Mouse (Mus musculus): ENCODE data around the gene Spsb1. TPM values are rescaled to one million over a fixed set of nuclear protein-coding genes. Genes with fewer than 3 reads are reported as not detected.

Gene Spsb1
- polyA plus RNA-seq, 1 experiment from 2014 or later = 23.3 TPM

DNA sequence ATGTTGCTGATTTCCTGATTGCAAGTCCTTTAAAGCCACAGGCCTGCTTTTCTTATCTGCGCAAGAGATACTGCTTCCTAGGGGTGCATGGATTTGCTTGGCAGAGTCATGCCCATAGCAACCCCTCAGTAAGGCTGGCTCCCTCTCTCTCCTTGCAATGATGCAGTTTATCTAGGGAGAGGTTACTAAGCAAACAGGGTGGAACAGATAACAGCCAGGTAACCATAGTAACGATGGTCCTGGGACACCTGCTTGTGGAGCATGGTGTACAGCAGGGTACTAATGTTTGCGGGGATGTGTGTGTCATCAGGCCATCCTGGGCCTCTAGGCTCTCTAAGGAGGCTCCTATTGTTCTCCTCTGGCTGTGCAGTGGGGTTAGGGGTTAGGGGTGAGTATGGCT, 97.2 kb downstream of the Spsb1 start:
- DNase-seq (ENCODE audit: low read depth, low spot score) = no peak
- TF ChIP-seq CTCF (IDR thresholded peaks at IDR 0.05) = no peak
- CTCF ChIA-PET = no interaction called here
- POLR2A ChIA-PET = no interaction called here
- in situ Hi-C loops (cut with MboI; ENCODE audit: low pct_unique_long_range_greater_than_20kb) = no loop called here
- H3K27me3 ChIP-seq = no peaks in the 10 kb centered on the region
- ATAC-seq = no peak

- no peak for ATAC-seq
- no peaks in the 10 kb centered on the region for H3K27me3 ChIP-seq
- ChIA-PET CTCF (no interaction called here), POLR2A (interaction anchor here (0.6 to 0.7 kb wide), 3 partner anchors 15 to 59 kb away, joined by 3 to 5 read pairs (median 4); no protein-coding TSS in a partner anchor)
- in situ Hi-C loops (cut with MboI; ENCODE audit: low pct_unique_long_range_greater_than_20kb) = no loop called here
- TF ChIP-seq CTCF (IDR thresholded peaks at IDR 0.05) = no peak
- DNase-seq (ENCODE audit: low read depth, low spot score) = no peak
These were observed 98.7 kb downstream of the Spsb1 start for GRCm38 (mm10) chr4:149855892-149856807.

- ChIA-PET POLR2A (interaction anchor here (0.6 kb wide), 2 partner anchors 14 to 60 kb away, joined by 3 to 5 read pairs; no protein-coding TSS in a partner anchor), CTCF (no interaction called here)
- H3K27me3 ChIP-seq = no peaks in the 10 kb centered on the region
- in situ Hi-C loops (cut with MboI; ENCODE audit: low pct_unique_long_range_greater_than_20kb) = no loop called here
- no peak for TF ChIP-seq CTCF (IDR thresholded peaks at IDR 0.05)
- no peak for DNase-seq (ENCODE audit: low read depth, low spot score)
- ATAC-seq = no peak
These were observed 99.5 kb downstream of the Spsb1 start for GRCm38 (mm10) chr4:149855180-149855891.

DNA sequence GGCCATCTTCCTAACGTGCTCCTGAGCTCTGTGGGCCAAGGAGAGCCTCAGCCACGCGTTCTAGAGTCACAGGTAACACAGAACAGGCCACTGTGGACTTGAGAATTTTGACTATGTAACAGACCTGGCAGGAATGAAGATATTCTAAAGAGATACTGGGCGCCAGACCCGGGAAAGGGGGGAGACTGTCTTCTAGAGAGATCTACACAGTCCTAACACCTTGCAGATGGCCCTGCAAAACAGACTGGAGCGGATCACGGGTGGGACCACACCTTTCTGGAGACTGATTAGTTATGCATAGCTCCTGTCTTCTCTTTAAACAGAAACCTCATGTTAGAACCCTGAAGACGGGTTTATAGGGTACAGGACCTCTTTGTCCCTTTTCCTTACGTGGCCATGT, 100.1 kb downstream of the Spsb1 start:
- no peaks in the 10 kb centered on the region for H3K27me3 ChIP-seq
- ATAC-seq (no peak), DNase-seq (ENCODE audit: low read depth, low spot score) (no peak)
- POLR2A ChIA-PET = interaction anchor here (1.1 kb wide), 1 partner anchor 24 kb away, joined by 3 read pairs; no protein-coding TSS in a partner anchor
- CTCF ChIA-PET = no interaction called here
- TF ChIP-seq CTCF (IDR thresholded peaks at IDR 0.05) = no peak
- in situ Hi-C loops (cut with MboI; ENCODE audit: low pct_unique_long_range_greater_than_20kb) = no loop called here

- CTCF ChIA-PET = no interaction called here
- in situ Hi-C loops (cut with MboI; ENCODE audit: low pct_unique_long_range_greater_than_20kb) = no loop called here
- DNase-seq (ENCODE audit: low read depth, low spot score) = no peak
These were observed 100.5 kb downstream of the Spsb1 start for GRCm38 (mm10) chr4:149854301-149854708.

DNA sequence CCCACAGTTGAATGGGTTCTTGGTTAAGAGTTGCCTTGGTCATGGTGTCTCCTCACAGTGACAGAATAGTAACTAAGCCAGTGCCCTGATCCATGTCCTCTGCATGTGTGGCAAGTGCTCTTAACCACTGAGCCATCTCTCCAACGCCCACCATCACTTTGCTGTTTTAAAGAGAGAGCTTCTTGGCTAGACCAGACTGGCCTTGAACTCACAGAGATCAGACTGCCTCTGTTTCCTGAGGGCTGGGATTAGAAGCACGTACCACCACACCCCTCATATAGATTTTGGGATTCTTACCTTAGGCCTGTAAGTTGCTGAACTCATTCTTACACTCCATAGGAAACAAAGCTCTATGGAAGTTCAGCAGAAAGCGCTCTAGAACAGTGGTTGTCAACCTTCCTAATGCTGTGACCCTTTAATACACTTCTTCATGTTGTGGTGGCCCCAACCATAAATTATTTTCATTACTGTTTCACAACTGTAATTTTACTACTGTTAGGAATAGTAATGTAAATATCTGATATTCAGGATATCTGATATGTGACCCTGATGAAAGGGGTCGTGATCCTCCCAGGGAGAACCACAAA, 101.1 kb downstream of the Spsb1 start:
- DNase-seq (ENCODE audit: low read depth, low spot score) (no peak), ATAC-seq (no peak)
- in situ Hi-C loops (cut with MboI; ENCODE audit: low pct_unique_long_range_greater_than_20kb) = no loop called here
- no peaks in the 10 kb centered on the region for H3K27me3 ChIP-seq
- CTCF ChIA-PET = no interaction called here
- no peak for TF ChIP-seq CTCF (IDR thresholded peaks at IDR 0.05)
- POLR2A ChIA-PET = interaction anchor here (1.1 kb wide), 1 partner anchor 25 kb away, joined by 3 read pairs; no protein-coding TSS in a partner anchor

More at GRCm38 (mm10) chr4:149854301-149854708, 100.5 kb downstream of the Spsb1 start:
- no peaks in the 10 kb centered on the region for H3K27me3 ChIP-seq
- POLR2A ChIA-PET = interaction anchor here (1.1 kb wide), 1 partner anchor 24 kb away, joined by 3 read pairs; no protein-coding TSS in a partner anchor
- no peak for TF ChIP-seq CTCF (IDR thresholded peaks at IDR 0.05)
- no peak for ATAC-seq

GRCm38 (mm10) chr4:149851554-149851953, 103.3 kb downstream of the Spsb1 start:
- no peak for DNase-seq (ENCODE audit: low read depth, low spot score)
- POLR2A ChIA-PET = no interaction called here
- H3K27me3 ChIP-seq = no peaks in the 10 kb centered on the region
- no peak for TF ChIP-seq CTCF (IDR thresholded peaks at IDR 0.05)
- ATAC-seq = no peak
- in situ Hi-C loops (cut with MboI; ENCODE audit: low pct_unique_long_range_greater_than_20kb) = no loop called here
- CTCF ChIA-PET = no interaction called here

DNA sequence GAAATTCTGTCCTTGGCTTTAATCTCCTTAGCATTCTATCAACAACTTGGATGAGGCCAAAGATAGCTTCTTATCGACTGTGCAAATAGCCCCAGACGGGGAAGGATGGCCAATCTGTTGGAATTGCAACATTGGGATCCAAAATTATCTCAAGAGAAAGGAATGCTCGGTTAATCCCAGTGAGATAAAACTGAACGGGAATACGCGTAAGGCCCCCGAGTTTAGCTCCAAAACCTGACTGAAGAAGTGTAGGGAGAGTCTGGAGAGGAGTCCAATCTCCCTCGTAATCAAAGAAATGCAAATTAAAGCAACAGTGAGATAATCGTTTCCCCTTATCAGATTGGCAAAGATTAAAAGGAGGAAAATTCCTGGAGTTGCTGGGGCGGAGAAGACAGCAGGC, 104.2 kb downstream of the Spsb1 start:
- POLR2A ChIA-PET = no interaction called here
- DNase-seq (ENCODE audit: low read depth, low spot score) (no peak), ATAC-seq (no peak)
- in situ Hi-C loops (cut with MboI; ENCODE audit: low pct_unique_long_range_greater_than_20kb) = no loop called here
- CTCF ChIA-PET = no interaction called here
- no peak for TF ChIP-seq CTCF (IDR thresholded peaks at IDR 0.05)
- no peaks in the 10 kb centered on the region for H3K27me3 ChIP-seq

- no peak for TF ChIP-seq CTCF (IDR thresholded peaks at IDR 0.05)
- no peaks in the 10 kb centered on the region for H3K27me3 ChIP-seq
- ATAC-seq = no peak
- CTCF ChIA-PET = no interaction called here
- DNase-seq (ENCODE audit: low read depth, low spot score) = no peak
- POLR2A ChIA-PET = no interaction called here
- in situ Hi-C loops (cut with MboI; ENCODE audit: low pct_unique_long_range_greater_than_20kb) = no loop called here
These were observed 104.8 kb downstream of the Spsb1 start for GRCm38 (mm10) chr4:149850045-149850444.

DNA sequence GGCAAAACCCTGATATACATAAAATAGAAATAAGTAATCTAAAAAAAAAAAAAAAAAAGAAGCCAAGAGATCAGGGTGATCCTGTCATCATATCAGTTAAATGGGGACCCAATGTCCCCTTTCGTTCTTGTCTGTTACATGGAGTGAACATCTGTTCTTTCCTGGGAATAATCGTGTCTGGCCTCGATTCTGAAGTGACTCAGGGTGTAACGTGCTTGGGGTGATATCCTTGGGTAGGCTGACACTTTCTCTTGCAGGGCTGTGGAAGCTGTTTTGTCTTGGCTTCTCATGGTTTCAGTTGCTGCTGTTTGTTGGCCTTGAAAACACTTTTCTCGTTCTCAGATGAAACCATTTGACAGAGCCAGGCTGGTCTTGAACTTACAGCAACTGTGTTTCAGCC, 105.8 kb downstream of the Spsb1 start:
- TF ChIP-seq CTCF (IDR thresholded peaks at IDR 0.05) = no peak
- POLR2A ChIA-PET = interaction anchor here (0.6 kb wide), 1 partner anchor 16 kb away, joined by 3 read pairs; no protein-coding TSS in a partner anchor
- H3K27me3 ChIP-seq = no peaks in the 10 kb centered on the region
- CTCF ChIA-PET = no interaction called here
- in situ Hi-C loops (cut with MboI; ENCODE audit: low pct_unique_long_range_greater_than_20kb) = loop anchor here (10.0 kb wide), 1 partner anchor 106 kb away; the partner anchor contains the start of gene Spsb1
- no peak for DNase-seq (ENCODE audit: low read depth, low spot score)
- ATAC-seq = no peak
